Mouse (Mus musculus) urinary bladder, postnatal 14 days (tissue): ENCODE measurements around the gene Bcl11b.

Source experiments
- DNase-seq: peaks from one replicate; pipeline ENCODE4 v3.0.0; 2021; ENCODE audit warnings: low spot score

The Bcl11b gene

DNA sequence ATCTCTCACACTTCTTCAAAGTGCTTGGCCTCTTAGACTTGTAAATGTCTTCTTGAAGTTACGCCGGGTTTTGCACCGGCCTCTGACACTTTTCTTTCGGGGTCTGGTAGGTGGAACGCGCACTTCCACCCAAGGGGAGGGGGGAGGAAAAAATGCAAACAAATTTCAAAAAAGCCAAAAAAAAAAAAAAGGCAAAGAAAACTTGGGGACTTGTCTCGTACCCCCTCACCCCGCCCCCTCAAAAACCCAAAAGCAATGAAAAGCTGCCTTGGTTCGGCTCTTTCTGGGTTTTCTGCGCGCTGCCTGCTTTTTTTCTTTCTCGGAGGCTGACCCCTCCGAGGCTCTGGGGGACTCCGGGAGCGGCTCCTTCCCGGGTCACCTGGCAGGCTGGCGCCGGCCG lies at the start of gene Bcl11b:
TSS of gene Bcl11b (minus strand) at position 120 of the 400 bp plus-strand sequence.
- no peak for DNase-seq

DNA sequence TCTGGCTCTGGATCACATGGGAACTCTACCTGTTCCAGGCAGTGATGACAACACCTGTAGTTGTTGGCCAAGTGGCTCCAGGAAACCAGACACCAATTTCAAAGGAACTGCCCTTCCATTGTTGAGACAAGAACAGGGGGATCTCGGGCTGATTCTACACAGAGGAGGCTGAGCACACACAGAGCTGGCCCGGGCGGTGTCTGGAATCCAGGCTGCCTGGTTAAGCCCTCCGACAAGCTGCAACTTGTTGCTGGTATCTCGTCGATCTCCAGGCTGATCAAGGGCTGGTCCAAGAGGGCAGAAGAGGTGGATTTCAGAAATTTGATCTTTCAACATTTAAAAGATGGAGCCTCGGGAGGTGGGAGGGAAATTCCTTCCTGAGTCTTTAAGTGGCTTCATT lies 47.6 kb upstream of the Bcl11b start:
- peak; percentile 87 for DNase-seq

DNA sequence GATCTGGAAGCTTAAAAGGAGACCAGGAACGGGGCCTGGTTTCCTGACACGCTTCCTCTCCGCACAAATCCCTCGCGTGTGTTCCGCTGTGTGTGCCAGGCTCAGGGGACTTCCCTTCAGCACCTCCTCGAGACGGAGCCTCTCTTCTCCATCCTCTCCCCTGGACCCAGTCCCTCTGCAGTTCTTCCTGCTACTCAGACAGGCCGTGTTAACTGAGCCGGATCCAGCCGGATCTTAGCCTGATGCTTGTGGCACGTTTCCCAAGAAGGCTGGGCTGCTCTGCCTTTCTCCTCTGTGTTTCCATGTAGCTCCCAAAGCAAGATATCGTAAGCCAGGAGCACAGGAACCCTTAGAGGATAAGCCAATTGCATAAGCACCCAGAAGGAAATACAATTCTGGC lies 46.2 kb upstream of the Bcl11b start:
- peak; percentile 26 for DNase-seq

DNA sequence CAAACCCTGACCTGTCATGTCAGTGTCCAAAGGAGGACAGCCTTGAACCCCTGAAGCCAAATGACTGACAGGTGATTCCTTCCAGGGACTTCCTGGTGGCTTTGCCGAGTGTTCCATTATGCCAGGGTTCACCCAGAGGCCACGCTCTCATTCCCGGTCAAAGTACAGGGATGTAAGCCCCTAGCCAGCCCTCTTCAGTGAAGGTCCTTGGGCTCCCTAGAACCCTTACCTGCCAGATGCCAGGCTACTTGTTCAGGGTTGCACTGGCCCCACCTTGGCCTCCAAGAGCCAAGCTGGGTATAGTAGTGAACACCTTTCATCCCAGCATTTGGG lies 38.8 kb upstream of the Bcl11b start:
- DNase-seq = no peak

DNA sequence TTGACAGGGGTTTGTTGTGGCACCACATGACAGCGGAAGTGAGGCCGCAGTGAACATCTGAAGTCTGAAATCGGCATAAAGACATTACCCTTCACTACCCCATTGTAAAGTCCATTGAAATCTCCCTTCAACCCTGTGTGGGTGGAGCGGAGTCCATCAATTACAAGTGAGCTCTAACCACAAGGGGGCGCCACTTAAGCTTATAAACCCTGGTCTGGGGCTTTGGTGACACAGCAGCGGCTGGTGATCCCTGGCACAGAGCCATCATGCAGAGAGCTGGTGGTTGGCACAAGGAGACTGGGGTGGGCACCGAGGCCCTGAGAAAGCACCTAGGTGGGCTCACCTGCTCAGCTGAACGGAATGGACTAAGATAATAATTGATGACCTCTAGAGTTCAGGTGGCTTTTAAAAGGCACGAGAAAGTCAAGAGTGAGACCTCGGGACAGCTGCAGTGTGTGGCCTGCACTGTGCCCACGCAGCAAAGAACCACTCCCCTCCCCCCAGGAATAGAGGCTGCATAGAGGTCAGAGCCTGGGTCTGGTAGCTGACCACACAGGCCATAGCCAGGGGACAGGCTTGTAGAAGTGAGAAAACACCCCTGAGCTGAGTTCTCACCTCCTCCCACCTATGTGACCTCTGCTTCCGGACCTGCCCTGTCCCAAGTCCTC lies 38.3 kb upstream of the Bcl11b start:
- peak; percentile 89 for DNase-seq

DNA sequence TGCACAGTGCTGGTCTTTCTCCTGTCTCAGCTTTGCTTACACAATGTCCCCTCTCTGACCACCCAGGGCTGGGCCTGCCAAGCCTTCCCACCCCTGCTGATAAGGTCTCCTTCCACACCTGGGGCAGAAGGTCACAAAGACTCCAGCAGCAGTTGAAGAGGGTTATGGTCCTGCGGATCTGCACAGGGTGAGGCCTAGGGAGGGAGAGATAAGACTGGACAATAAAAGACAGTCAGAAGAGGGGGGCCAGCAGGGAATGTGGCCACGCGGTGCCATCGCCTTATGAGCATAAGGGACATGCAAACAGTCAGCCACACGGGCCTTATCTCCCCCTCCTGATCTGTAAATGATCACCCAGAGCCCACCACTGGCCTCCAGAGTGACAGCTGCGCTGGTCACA lies 34.0 kb upstream of the Bcl11b start:
- DNase-seq = no peak

DNA sequence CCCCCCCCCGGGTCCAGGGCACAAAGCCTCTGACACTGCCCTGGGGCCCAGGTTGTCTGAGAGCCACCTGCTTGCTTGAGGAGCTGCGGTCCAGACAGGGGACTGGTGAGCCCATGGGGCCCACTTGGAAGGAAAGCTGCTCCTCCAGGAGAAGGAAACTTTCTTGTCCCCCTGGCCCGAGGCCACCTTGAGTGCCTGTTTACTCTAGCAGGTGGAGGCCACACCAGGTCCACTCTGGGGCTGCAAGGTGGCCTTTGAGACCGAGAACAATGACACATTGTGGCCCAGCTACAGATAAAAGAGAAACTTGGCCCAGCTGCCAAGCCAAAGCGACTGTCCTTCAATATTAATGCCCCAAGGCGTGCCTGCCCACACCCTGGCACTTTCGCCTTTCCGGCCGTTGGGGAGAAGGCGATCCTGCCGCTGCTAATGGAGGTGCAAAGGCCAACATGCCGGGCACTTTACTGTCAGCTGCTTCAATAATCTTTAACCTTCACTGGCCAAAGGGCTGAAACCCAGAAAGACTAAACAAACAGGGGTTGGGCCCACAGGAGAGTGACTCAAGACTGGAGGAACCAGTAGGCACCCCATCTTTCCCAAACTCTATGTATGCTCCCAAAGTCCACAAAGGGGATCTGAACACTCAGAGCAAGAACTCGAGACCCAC lies 32.1 kb upstream of the Bcl11b start:
- DNase-seq = no peak

DNA sequence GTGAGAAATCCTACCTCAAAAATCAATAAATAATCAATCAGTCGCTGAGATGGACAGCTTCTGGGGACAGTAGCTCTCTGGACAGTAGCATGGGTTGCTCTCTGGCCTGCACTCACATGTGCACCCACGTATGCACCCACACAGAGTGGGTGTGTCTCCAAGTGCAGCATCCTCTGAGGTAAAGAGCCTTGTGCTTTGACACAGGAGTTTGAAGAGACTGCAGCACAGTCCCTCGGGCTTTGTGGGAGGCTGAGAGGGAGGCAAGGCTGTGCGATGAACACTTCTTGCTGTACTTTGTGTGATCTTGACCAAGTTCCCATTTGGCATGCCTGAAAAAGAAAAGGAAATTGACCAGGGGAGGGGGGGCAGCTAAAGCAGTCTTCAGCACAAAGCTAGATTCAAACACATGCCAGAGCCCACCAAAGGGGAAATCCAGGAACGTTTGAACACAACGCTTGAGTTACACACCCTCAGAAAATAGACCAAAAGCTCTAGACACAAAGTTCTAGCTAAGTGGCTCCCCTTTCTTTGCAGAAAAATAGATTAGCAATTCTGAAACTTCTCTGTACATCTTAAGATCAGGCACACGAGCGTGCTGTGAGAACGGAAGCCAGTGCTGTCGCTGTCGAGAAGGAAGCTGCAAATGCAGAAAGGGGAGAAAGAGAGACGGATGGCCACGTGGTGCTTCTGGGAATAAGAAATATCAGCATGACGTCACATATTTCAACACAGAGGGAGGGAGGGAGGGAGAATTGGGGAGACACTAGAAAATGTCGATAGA lies 19.6 kb upstream of the Bcl11b start:
- no peak for DNase-seq

DNA sequence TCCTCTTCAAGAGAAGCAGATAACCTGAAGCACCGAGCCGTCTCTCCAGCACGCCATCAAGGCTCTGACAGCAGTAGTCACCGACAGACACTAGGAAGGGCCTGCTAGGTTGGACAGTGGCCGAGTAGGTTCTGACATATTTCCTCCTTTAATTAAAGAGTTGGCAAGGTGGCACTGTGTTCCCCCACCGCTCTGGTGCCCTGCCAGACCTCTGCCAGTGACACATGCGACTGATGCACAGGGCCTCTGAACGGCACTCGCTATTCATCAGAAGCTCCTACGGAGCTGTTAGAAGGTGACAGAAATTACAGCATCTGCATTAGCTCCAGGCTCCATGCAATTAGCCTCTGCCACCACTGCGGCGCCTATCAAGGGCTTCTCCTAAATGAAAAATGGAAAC lies 8.6 kb upstream of the Bcl11b start:
- no peak for DNase-seq

DNA sequence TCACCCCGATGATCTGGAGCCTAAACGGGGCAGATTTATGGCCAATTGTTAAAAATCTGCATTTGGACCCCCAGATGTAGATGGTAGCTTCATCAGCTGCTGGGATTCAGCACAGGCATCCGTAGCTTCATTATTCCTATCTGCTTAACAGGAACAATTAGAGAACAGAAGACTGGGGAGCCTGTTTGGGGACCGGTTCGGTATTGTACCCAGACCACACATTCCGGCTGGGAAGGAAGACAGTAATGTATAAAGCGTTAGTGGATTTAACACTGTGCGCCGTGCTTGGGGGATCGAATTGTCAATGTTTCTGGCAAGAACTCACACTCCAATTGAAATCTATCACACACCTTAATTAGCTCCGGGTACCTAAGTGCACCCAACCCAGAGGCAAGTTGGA lies 6.9 kb upstream of the Bcl11b start:
- no peak for DNase-seq

DNA sequence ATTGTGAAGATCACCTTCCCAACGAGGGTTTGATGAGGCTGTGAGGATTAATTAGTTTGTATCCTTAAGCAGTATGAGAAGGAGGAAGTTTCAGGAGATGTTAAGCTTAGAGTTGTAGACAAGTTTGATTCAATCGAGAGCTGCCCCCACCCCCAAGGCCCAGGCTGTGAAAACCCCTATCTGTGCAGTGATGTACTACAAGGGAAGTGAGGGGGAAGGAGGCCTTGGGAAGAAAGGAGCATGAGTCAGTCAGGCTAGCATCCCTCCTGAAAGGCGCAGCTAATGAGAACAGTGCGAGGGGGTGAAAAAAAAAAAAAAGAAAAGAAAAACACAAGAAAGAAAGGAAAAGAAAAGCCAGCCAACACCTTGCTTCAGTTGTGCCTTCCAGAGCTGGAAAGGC lies 5.8 kb upstream of the Bcl11b start:
- no peak for DNase-seq

DNA sequence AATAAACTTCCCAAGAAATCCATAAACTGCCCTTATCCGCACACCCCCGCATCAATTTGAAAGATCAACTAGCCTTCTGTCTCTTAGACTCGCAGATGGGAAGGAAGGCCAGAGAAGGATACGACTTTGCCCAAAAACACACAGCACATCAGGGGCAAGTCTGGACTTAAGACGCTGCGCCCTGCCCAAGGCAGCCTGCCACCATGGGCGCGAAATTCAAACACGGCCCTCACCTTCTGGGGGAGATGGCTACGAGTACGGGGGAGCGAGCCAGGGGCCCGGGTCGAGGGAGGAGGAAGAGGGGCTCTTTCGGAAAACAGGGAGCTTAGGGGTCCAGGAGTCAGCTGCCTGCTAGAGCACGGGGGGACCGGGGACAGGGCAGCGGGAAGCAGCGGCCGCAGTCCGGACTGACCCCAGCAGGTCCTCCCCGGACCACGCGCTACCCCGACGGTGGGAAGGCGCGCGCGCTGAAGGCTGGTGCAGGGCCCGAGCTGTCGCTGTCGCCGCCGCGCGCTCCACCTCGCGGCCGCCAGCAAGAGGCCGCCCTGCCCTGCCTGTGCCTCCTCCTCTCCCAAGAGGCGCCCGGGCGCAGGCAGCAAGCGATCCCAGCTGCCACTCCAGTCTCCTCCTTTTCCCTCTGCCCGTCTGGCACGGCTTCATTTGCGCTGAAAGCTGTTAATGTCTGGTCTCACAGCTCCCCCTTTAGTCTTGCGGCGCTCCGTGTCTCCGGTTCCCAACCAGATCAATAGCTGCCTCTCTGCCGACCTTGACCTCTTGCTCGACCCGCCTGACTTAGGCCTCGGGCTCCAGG lies 2.6 kb upstream of the Bcl11b start:
- peak; percentile 67 for DNase-seq

DNA sequence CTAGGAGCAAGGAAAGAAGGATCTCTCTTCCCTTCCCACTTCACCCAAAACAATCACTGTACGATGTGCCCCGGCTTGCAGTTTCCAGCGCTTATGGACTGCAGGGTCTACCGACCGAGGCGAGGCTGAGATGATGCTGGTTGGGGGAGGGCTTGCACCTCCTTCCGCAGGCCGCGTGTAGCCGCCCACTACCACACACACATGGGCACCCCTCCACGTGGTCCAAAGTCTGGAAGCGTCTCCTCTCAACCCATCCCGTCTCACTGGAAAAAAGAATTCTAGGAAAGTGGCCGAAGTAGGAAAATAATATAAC lies 2.0 kb upstream of the Bcl11b start:
- no peak for DNase-seq

DNA sequence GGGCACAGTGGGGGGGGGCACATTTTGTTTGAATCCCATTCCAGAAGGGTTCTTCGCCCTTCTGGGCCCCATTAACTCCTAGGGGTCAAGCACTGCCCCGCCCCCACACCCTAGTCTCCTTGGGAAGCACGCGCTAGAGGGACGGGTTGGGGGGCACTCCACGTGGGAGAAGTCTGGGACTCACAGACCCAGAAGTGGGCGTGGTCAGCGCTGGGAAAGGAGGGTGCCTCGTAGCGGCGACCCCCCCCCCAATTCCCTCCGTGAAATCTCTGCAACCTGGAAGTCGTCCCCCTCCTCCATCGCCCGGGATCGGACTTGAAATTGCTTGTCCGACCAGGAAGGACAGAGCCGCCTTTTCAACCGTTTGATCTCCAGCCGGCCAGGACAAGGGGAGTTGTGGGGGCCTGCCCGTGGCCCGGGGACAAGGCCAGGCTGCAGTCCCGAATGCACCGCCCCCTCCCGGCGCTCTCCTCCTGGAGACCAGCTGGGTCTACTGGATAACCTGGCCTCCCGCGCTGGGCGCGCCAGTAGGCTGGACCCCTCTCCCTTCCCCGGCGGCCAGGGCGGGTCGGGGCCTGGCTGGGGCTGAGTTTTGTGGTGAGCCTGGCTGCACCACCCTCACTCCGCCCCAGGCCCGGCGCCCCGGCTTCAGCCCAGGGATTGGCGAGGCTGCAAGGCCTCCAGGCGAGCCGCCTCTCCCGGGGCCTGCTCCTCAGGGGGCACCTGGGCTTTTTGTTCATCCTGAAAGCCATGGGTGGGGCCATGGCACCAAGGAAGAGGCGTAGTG lies 1.5 kb upstream of the Bcl11b start:
- no peak for DNase-seq

DNA sequence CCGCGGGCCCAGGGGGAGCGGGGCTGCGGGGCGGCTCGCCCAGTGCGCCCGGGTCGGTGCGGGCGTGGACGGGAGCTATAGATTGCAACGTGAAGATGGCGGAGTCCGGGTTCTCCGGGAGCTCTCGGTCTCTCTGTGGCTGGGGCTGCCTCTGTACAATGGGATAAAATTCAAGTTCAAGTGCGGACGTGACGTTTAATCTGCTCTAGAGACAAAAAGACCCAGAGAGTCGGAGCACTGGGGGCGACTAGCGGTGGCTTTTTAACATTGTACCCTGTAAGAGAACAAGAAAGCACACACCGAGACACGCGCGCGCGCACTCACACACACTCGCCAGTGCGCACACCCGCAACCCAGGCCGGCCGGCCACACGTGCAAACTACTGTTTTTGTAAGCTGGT lies 526 bp upstream of the Bcl11b start:
- DNase-seq = peak; percentile 73

DNA sequence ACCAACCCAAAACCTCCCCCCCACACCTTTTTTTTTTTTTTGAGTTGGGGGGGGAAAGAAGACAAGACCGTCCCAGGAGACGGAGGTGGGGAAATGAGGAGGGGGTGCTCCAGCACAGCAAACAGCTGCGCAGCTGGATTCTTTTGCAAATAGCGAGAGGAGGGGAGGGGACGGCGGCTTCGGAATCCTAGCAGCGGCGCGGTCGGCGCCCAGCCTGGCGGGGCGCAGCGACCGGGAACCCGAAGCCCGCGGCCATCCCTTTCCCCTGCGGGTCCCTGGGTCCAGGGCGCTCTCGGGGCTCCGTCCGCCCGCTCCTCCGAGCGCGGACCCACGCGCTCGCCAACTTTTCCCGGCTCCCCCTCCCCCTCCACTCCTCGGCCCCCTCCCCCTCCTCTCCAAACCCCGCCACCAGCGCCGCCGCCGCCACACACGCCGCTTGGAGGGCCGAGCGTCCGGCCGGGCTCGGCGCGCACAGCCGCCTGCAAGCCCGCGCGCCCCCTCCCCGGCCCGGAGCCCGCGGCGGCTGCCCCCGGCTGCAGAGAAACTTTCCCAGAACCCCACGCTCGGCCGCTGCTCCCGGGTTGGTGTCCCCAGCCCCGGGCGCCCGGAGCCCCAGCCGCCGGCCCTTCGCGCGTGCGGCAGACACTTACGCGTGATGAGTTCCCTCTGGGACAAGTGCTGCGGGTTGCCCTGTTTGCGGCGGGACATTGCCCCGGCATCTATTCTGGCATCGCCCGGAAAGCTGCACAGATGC lies 789 bp downstream of the Bcl11b start:
- DNase-seq = no peak

DNA sequence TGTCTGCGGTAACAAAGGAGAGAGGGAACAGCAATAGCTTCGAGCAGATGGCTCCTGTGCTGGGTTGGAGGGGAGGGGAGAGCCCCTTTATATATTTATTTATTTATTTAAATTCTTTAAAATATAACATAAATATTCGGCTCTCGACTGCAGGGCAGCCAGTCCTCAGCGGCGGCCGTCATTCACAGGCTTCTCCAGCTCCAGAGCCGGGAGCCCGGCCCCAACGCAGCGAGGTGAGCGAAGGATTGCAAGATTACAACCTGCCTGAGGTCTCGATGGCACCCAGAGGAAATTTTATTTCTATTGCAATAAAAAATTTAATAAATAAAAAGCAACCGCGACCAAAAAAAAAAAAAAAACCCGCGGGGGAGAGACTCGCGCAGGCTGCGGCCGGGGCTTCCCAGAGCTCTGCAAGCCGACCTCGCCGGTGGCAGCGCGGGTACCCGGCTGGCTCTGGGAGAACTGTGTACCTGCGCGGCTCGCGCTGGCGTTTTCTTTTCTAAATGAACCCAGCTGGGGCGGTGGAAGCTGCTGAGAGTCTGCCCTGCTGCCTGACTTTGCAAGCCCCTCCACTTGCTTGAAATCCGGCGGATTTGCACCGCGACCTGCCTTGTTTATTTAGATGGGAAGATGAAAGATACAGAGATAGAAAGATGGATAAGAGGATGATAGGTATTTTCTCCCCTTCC lies 1.6 kb downstream of the Bcl11b start:
- no peak for DNase-seq

DNA sequence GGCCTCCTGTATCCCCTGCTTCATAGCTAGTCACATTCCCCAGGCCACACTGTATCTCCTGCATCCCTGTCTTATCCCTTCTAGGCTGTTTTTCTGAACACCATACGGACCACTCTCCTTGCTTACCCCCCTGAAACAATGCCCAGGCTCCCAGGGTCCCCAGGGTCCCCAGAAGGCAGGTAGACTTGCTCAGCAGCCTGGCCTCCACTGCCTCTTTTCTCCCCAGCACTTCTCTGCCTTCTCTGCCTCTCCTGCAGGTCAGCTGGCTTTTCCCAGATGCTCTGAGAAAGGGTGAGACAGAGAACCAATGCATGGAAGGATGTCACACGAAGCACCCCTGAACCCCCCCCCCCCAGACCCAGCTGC lies 2.7 kb downstream of the Bcl11b start:
- DNase-seq = no peak

DNA sequence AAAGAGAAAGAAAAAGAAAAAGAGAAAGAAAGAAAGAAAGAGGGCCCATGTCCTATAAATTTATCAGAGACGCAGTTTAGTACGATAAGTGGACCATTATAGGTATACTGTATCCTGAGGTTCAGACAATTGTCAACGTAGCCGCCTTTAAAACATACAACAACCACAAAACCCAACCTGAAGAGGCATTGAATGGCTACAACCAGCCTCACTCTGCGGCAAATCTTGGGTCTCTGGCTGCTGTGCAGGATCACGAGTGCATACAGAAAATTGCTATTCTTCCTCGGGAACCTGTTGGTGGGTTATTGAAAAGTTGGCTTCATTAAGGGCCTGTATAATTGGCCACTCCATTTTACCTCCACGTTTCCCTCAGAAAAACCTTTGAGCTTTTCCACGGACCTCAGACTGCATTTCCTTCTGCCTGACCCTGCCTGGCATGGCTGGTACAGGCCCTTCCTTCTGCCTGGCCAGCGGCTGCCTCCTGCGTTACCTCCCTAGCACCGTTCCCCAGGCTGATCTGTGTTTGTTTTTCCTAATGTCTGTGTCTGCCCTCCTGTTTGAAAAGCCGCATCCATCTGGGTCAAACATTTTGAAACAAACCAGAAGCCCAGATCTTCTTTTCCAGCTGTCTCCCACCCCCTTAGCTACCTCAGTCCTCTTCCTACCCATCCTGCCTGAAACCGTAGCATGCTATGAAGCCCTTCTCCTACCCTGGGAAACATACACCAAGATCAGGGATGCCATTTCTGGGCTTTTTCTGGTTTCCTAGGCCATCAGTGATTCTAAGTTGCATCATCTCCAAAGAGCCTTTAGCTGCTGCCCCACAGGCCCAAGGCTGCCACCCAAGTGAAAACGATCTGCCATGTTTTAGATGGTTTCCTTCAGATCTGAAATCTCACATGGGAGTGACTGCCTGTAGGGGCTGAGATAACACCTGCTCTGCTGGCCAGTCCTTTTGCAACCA lies 3.4 kb downstream of the Bcl11b start:
- no peak for DNase-seq
